Mouse (Mus musculus) heart, adult 9 months (tissue): ENCODE data around the gene Lmln.
A peak's percentile ranks its signal among the peaks of the same experiment; 100 is the strongest.
"Not testable (repeated sequence)": the region's sequence is repeated elsewhere in the genome, so short reads cannot be mapped to it uniquely, and the experiment has no call there.

Experiments used
- DNase-seq, 2 experiments: peaks; one replicate each; pipeline ENCODE4 v3.0.0; 2022; ENCODE audit warnings: low spot score in 2 of 2

Lmln gene

GRCm38 (mm10) chr16:33062024-33062681 is at the start of gene Lmln:
Gene Lmln, plus strand, starts transcription at chr16:33062521.
- DNase-seq: peak; percentile 90 to 91

GRCm38 (mm10) chr16:33013801-33014200 is 48.5 kb upstream of the Lmln start:
- no peak for DNase-seq

- no peak for DNase-seq
Observed at GRCm38 (mm10) chr16:33014921-33015320, 47.4 kb upstream of the Lmln start.

GRCm38 (mm10) chr16:33015396-33015907 is 46.9 kb upstream of the Lmln start:
- no peak for DNase-seq

GRCm38 (mm10) chr16:33015986-33016385 is 46.3 kb upstream of the Lmln start:
- no peak for DNase-seq

- DNase-seq: no peak
Observed at GRCm38 (mm10) chr16:33017677-33018349, 44.5 kb upstream of the Lmln start.

GRCm38 (mm10) chr16:33019117-33019770 is 43.1 kb upstream of the Lmln start:
- no peak for DNase-seq

- no peak for DNase-seq
Observed at GRCm38 (mm10) chr16:33021381-33021780, 40.9 kb upstream of the Lmln start.

GRCm38 (mm10) chr16:33023750-33024149 is 38.6 kb upstream of the Lmln start:
- peak; percentile 57 to 78 for DNase-seq

- DNase-seq: no peak
Observed at GRCm38 (mm10) chr16:33024456-33025104, 37.7 kb upstream of the Lmln start.

GRCm38 (mm10) chr16:33026357-33026756 is 36.0 kb upstream of the Lmln start:
- DNase-seq: no peak

- DNase-seq: no peak
Observed at GRCm38 (mm10) chr16:33036006-33036405, 26.3 kb upstream of the Lmln start.

- DNase-seq: no peak
Observed at GRCm38 (mm10) chr16:33042682-33043081, 19.6 kb upstream of the Lmln start.

GRCm38 (mm10) chr16:33043268-33043667 is 19.1 kb upstream of the Lmln start:
- DNase-seq: no peak

GRCm38 (mm10) chr16:33048004-33048403 is 14.3 kb upstream of the Lmln start:
- no peak for DNase-seq

- DNase-seq: no peak
Observed at GRCm38 (mm10) chr16:33048686-33049085, 13.6 kb upstream of the Lmln start.

- no peak for DNase-seq
Observed at GRCm38 (mm10) chr16:33049809-33050208, 12.5 kb upstream of the Lmln start.

GRCm38 (mm10) chr16:33053141-33053540 is 9.2 kb upstream of the Lmln start:
- DNase-seq: no peak

- not testable (repeated sequence) for DNase-seq
Observed at GRCm38 (mm10) chr16:33054927-33055326, 7.4 kb upstream of the Lmln start.

GRCm38 (mm10) chr16:33055655-33056054 is 6.7 kb upstream of the Lmln start:
- DNase-seq: peak in 1 of 2 experiments; percentile 13

- peak; percentile 91 for DNase-seq
Observed at GRCm38 (mm10) chr16:33056095-33056785, 6.1 kb upstream of the Lmln start, which contains the start of the genes Iqcg and Rpl35a. Gene Iqcg, minus strand, starts transcription at chr16:33056218. Gene Rpl35a, plus strand, starts transcription at chr16:33056453.
